Mouse (Mus musculus): ENCODE measurements around the gene Kif6. TPM values are rescaled to one million over a fixed set of nuclear protein-coding genes. Genes with fewer than 3 reads are reported as not detected.

Gene Kif6
- polyA plus RNA-seq, 1 experiment from 2014 or later: 3.1 TPM

GRCm38 (mm10) chr17:49646267-49646666 lies 31.3 kb downstream of the Kif6 start:
- H3K9me3 ChIP-seq (replicated peaks; ENCODE audit: control insufficient read depth, low read length): no peaks in the 10 kb centered on the region
- WGBS: 86% methylated on average over 5 of the region's 5 CpGs
- H3K36me3 ChIP-seq (replicated peaks; ENCODE audit: control insufficient read depth, insufficient read depth, low read depth, low read length): no peaks in the 10 kb centered on the region

GRCm38 (mm10) chr17:49648970-49649369 lies 34.0 kb downstream of the Kif6 start:
- H3K27me3 ChIP-seq (ENCODE audit: control insufficient read depth, insufficient read depth, low read length): no peaks in the 10 kb centered on the region
- no peak overlapping the region for H3K27ac ChIP-seq (replicated peaks; ENCODE audit: low read depth, low read length)
- H3K4me2 ChIP-seq (ENCODE audit: low read depth, low read length): no peak overlapping the region
- no peak overlapping the region for H3K4me3 ChIP-seq (ENCODE audit: low read depth, low read length)
- 69% methylated on average over 2 of the region's 2 CpGs for WGBS
- no peak for DNase-seq (ENCODE audit: low spot score)
- no peaks in the 10 kb centered on the region for H3K4me1 ChIP-seq (ENCODE audit: control insufficient read depth, insufficient read depth, low read length)
- H3K36me3 ChIP-seq (replicated peaks; ENCODE audit: control insufficient read depth, insufficient read depth, low read depth, low read length): no peaks in the 10 kb centered on the region
- ATAC-seq (replicated peaks; ENCODE audit: insufficient number of reproducible peaks, low FRiP score, low TSS enrichment, low read depth): no peak
- no peak overlapping the region for H3K9ac ChIP-seq (replicated peaks; ENCODE audit: low read length)
- no peaks in the 10 kb centered on the region for H3K9me3 ChIP-seq (replicated peaks; ENCODE audit: control insufficient read depth, low read length)

More at GRCm38 (mm10) chr17:49646267-49646666, 31.3 kb downstream of the Kif6 start:
- Histone ChIP-seq H3K9ac (replicated peaks; ENCODE audit: low read length) (no peak overlapping the region), H3K27ac (replicated peaks; ENCODE audit: low read depth, low read length) (no peak overlapping the region), H3K4me3 (ENCODE audit: low read depth, low read length) (no peak overlapping the region), H3K4me2 (ENCODE audit: low read depth, low read length) (no peak overlapping the region), H3K4me1 (ENCODE audit: control insufficient read depth, insufficient read depth, low read length) (no peaks in the 10 kb centered on the region), H3K27me3 (ENCODE audit: control insufficient read depth, insufficient read depth, low read length) (no peaks in the 10 kb centered on the region)
- ATAC-seq (replicated peaks; ENCODE audit: insufficient number of reproducible peaks, low FRiP score, low TSS enrichment, low read depth) (no peak), DNase-seq (ENCODE audit: low spot score) (no peak)

GRCm38 (mm10) chr17:49649394-49649793 lies 34.5 kb downstream of the Kif6 start:
- Histone ChIP-seq H3K36me3 (replicated peaks; ENCODE audit: control insufficient read depth, insufficient read depth, low read depth, low read length) (no peaks in the 10 kb centered on the region), H3K4me2 (ENCODE audit: low read depth, low read length) (no peak overlapping the region), H3K27ac (replicated peaks; ENCODE audit: low read depth, low read length) (no peak overlapping the region), H3K4me3 (ENCODE audit: low read depth, low read length) (no peak overlapping the region), H3K4me1 (ENCODE audit: control insufficient read depth, insufficient read depth, low read length) (no peaks in the 10 kb centered on the region), H3K27me3 (ENCODE audit: control insufficient read depth, insufficient read depth, low read length) (no peaks in the 10 kb centered on the region), H3K9me3 (replicated peaks; ENCODE audit: control insufficient read depth, low read length) (no peaks in the 10 kb centered on the region), H3K9ac (replicated peaks; ENCODE audit: low read length) (no peak overlapping the region)
- DNase-seq (ENCODE audit: low spot score) (no peak), ATAC-seq (replicated peaks; ENCODE audit: insufficient number of reproducible peaks, low FRiP score, low TSS enrichment, low read depth) (no peak)
- WGBS: 84% methylated on average over 7 of the region's 7 CpGs

- DNase-seq (ENCODE audit: low spot score) (no peak), ATAC-seq (replicated peaks; ENCODE audit: insufficient number of reproducible peaks, low FRiP score, low TSS enrichment, low read depth) (no peak)
- Histone ChIP-seq H3K9me3 (replicated peaks; ENCODE audit: control insufficient read depth, low read length) (no peaks in the 10 kb centered on the region), H3K4me2 (ENCODE audit: low read depth, low read length) (no peak overlapping the region), H3K36me3 (replicated peaks; ENCODE audit: control insufficient read depth, insufficient read depth, low read depth, low read length) (no peaks in the 10 kb centered on the region), H3K4me3 (ENCODE audit: low read depth, low read length) (no peak overlapping the region), H3K27ac (replicated peaks; ENCODE audit: low read depth, low read length) (no peak overlapping the region), H3K9ac (replicated peaks; ENCODE audit: low read length) (no peak overlapping the region), H3K4me1 (ENCODE audit: control insufficient read depth, insufficient read depth, low read length) (no peaks in the 10 kb centered on the region), H3K27me3 (ENCODE audit: control insufficient read depth, insufficient read depth, low read length) (no peaks in the 10 kb centered on the region)
- 84% methylated on average over 4 of the region's 4 CpGs for WGBS
These were observed 35.4 kb downstream of the Kif6 start for GRCm38 (mm10) chr17:49650366-49650765.

GRCm38 (mm10) chr17:49652357-49652756 lies 37.4 kb downstream of the Kif6 start:
- H3K9me3 ChIP-seq (replicated peaks; ENCODE audit: control insufficient read depth, low read length): no peaks in the 10 kb centered on the region
- H3K27me3 ChIP-seq (ENCODE audit: control insufficient read depth, insufficient read depth, low read length): no peaks in the 10 kb centered on the region
- 54% methylated on average over 3 of the region's 3 CpGs for WGBS
- ATAC-seq (replicated peaks; ENCODE audit: insufficient number of reproducible peaks, low FRiP score, low TSS enrichment, low read depth) (no peak), DNase-seq (ENCODE audit: low spot score) (no peak)
- H3K27ac ChIP-seq (replicated peaks; ENCODE audit: low read depth, low read length): no peak overlapping the region
- H3K4me3 ChIP-seq (ENCODE audit: low read depth, low read length): no peak overlapping the region
- no peaks in the 10 kb centered on the region for H3K36me3 ChIP-seq (replicated peaks; ENCODE audit: control insufficient read depth, insufficient read depth, low read depth, low read length)
- H3K4me2 ChIP-seq (ENCODE audit: low read depth, low read length): no peak overlapping the region
- H3K9ac ChIP-seq (replicated peaks; ENCODE audit: low read length): no peak overlapping the region
- H3K4me1 ChIP-seq (ENCODE audit: control insufficient read depth, insufficient read depth, low read length): no peaks in the 10 kb centered on the region

- H3K4me2 ChIP-seq (ENCODE audit: low read depth, low read length): no peak overlapping the region
- 76% methylated on average over 5 of the region's 5 CpGs for WGBS
- H3K27ac ChIP-seq (replicated peaks; ENCODE audit: low read depth, low read length): no peak overlapping the region
- no peak for ATAC-seq (replicated peaks; ENCODE audit: insufficient number of reproducible peaks, low FRiP score, low TSS enrichment, low read depth)
- no peaks in the 10 kb centered on the region for H3K9me3 ChIP-seq (replicated peaks; ENCODE audit: control insufficient read depth, low read length)
- H3K27me3 ChIP-seq (ENCODE audit: control insufficient read depth, insufficient read depth, low read length): no peaks in the 10 kb centered on the region
- H3K9ac ChIP-seq (replicated peaks; ENCODE audit: low read length): no peak overlapping the region
- H3K4me1 ChIP-seq (ENCODE audit: control insufficient read depth, insufficient read depth, low read length): no peaks in the 10 kb centered on the region
- H3K36me3 ChIP-seq (replicated peaks; ENCODE audit: control insufficient read depth, insufficient read depth, low read depth, low read length): no peaks in the 10 kb centered on the region
- no peak for DNase-seq (ENCODE audit: low spot score)
- no peak overlapping the region for H3K4me3 ChIP-seq (ENCODE audit: low read depth, low read length)
These were observed 37.9 kb downstream of the Kif6 start for GRCm38 (mm10) chr17:49652800-49653199.

- Histone ChIP-seq H3K9me3 (replicated peaks; ENCODE audit: control insufficient read depth, low read length) (no peaks in the 10 kb centered on the region), H3K9ac (replicated peaks; ENCODE audit: low read length) (no peak overlapping the region), H3K36me3 (replicated peaks; ENCODE audit: control insufficient read depth, insufficient read depth, low read depth, low read length) (no peaks in the 10 kb centered on the region), H3K4me2 (ENCODE audit: low read depth, low read length) (no peak overlapping the region), H3K27me3 (ENCODE audit: control insufficient read depth, insufficient read depth, low read length) (no peaks in the 10 kb centered on the region), H3K4me1 (ENCODE audit: control insufficient read depth, insufficient read depth, low read length) (no peaks in the 10 kb centered on the region), H3K4me3 (ENCODE audit: low read depth, low read length) (no peak overlapping the region), H3K27ac (replicated peaks; ENCODE audit: low read depth, low read length) (no peak overlapping the region)
- no peak for ATAC-seq (replicated peaks; ENCODE audit: insufficient number of reproducible peaks, low FRiP score, low TSS enrichment, low read depth)
- WGBS: 73% methylated on average over 6 of the region's 6 CpGs
- DNase-seq (ENCODE audit: low spot score): no peak
These were observed 46.7 kb downstream of the Kif6 start for GRCm38 (mm10) chr17:49661626-49662025.

- Histone ChIP-seq H3K9me3 (replicated peaks; ENCODE audit: control insufficient read depth, low read length) (no peaks in the 10 kb centered on the region), H3K36me3 (replicated peaks; ENCODE audit: control insufficient read depth, insufficient read depth, low read depth, low read length) (no peaks in the 10 kb centered on the region), H3K27me3 (ENCODE audit: control insufficient read depth, insufficient read depth, low read length) (no peaks in the 10 kb centered on the region), H3K4me2 (ENCODE audit: low read depth, low read length) (no peak overlapping the region), H3K4me1 (ENCODE audit: control insufficient read depth, insufficient read depth, low read length) (no peaks in the 10 kb centered on the region), H3K9ac (replicated peaks; ENCODE audit: low read length) (no peak overlapping the region), H3K4me3 (ENCODE audit: low read depth, low read length) (no peak overlapping the region), H3K27ac (replicated peaks; ENCODE audit: low read depth, low read length) (no peak overlapping the region)
- DNase-seq (ENCODE audit: low spot score) (no peak), ATAC-seq (replicated peaks; ENCODE audit: insufficient number of reproducible peaks, low FRiP score, low TSS enrichment, low read depth) (no peak)
- 91% methylated on average over 5 of the region's 5 CpGs for WGBS
These were observed 51.8 kb downstream of the Kif6 start for GRCm38 (mm10) chr17:49666728-49667127.

Measured in embryonic facial prominence, embryonic 11.5 days (tissue).